Mouse (Mus musculus) liver, embryonic 14.5 days (tissue): Measurements from ENCODE around the gene Slc43a1. TPM values are rescaled to one million over a fixed set of nuclear protein-coding genes. Genes with fewer than 3 reads are reported as not detected.

ENCODE experiments used
- ATAC-seq: fragments of 200-750 bp; cut with Nextera tagmentation; 2 replicates; pipeline ENCODE4 v1.8.0; 2017; ENCODE audit warnings: moderate number of reproducible peaks, mild to moderate bottlenecking, moderate library complexity; ENCODE audit not compliant: insufficient read depth
- DNase-seq, 3 experiments: peaks; one replicate each; pipeline ENCODE4 v3.0.0-alpha.2; 2012 to 2013; ENCODE audit warnings: low read depth in 3 of 3, low spot score in 3 of 3
- H3K27ac ChIP-seq: fragments of 300-500 bp; sonication (generic); 2 replicates; pipeline ENCODE4 v1.5.1; 2014; ENCODE audit warnings: moderate library complexity, mild to moderate bottlenecking, control low read depth, inconsistent platforms
- H3K27me3 ChIP-seq: fragments of 300-500 bp; sonication (generic); 2 replicates; pipeline ENCODE4 v1.6.1; 2014; ENCODE audit warnings: mild to moderate bottlenecking, low read length, moderate library complexity; ENCODE audit not compliant: control insufficient read depth, insufficient read depth
- H3K36me3 ChIP-seq: fragments of 300-500 bp; sonication (generic); replicated peaks from 2 replicates; pipeline ENCODE4 v1.6.1; 2014; ENCODE audit warnings: low read depth; ENCODE audit not compliant: control insufficient read depth, insufficient read depth
- H3K4me1 ChIP-seq, 2 experiments: fragments of 200-500 bp in 1 of 2; fragments of 300-500 bp in 1 of 2; sonication (generic) in 1 of 2; replicated peaks; 2 replicates each; pipeline ENCODE4 v1.6.1; 2012 to 2014; ENCODE audit warnings: antibody characterized with exemption in 1 of 2, inconsistent platforms in 1 of 2, low read length in 1 of 2; ENCODE audit not compliant: control insufficient read depth in 2 of 2, insufficient read depth in 2 of 2
- H3K4me2 ChIP-seq: fragments of 300-500 bp; sonication (generic); 2 replicates; pipeline ENCODE4 v1.6.1; 2014; ENCODE audit warnings: low read depth, mild to moderate bottlenecking, control low read depth, moderate library complexity
- H3K4me3 ChIP-seq, 2 experiments: fragments of 200-500 bp in 1 of 2; fragments of 300-500 bp in 1 of 2; sonication (generic) in 1 of 2; 2 replicates each; pipeline ENCODE4 v1.5.1; 2012 to 2014; ENCODE audit warnings: low read depth in 2 of 2, low read length in 2 of 2, mild to moderate bottlenecking in 2 of 2, control low read depth in 1 of 2, inconsistent platforms in 1 of 2, moderate library complexity in 1 of 2; ENCODE audit not compliant: insufficient read depth in 1 of 2
- H3K9ac ChIP-seq: fragments of 300-500 bp; sonication (generic); replicated peaks from 2 replicates; pipeline ENCODE4 v1.6.1; 2014; ENCODE audit warnings: mild to moderate bottlenecking, control low read depth, moderate library complexity
- H3K9me3 ChIP-seq: fragments of 300-500 bp; sonication (generic); 2 replicates; pipeline ENCODE4 v1.6.1; 2016; ENCODE audit warnings: low read length, mixed read lengths; ENCODE audit not compliant: control insufficient read depth
- CTCF ChIP-seq: IDR thresholded peaks from 2 replicates; pipeline ENCODE4 v1.5.1; 2016; ENCODE audit warnings: antibody characterized with exemption, low read depth, control low read depth
- EP300 ChIP-seq: IDR thresholded peaks from 2 replicates; pipeline ENCODE4 v1.6.1; 2016; ENCODE audit warnings: antibody characterized with exemption, low read depth
- WGBS: fragments of 180-500 bp; shearing (Covaris S2); extraction: QIAGEN DNeasy Blood & Tissue Kit; methylation state at CpG from one replicate; pipeline ENCODE4 v1.1.7; 2014; ENCODE audit not compliant: insufficient replicate concordance; 5-methylcytosine and 5-hydroxymethylcytosine counted together
- polyA plus RNA-seq, 2 experiments: library from polyadenylated mRNA; depleted of rRNA in 1 of 2; stranded (reverse) in 1 of 2; unstranded in 1 of 2; fragments of >200 nt; fragmentation: Nextera tagmentation in 1 of 2; extraction: Ambion mirVana in 1 of 2; gene quantifications; 2 replicates each; pipeline versions ENCODE4 v1.2.1 to v1.2.3; 2012 to 2014

Gene Slc43a1
- polyA plus RNA-seq, 2 experiments = 144 to 174 TPM

GRCm38 (mm10) chr2:84861430-84861829 is 22.8 kb downstream of the Slc43a1 start:
- Histone ChIP-seq H3K9ac (no peak overlapping the region), H3K4me3 (no peak overlapping the region), H3K4me1 (peaks cover 0 to 4% of the 10 kb centered on the region in 2 experiments; a peak in 1 of 4 replicates), H3K36me3 (peaks cover 77% of the 10 kb centered on the region), H3K9me3 (no peaks in the 10 kb centered on the region), H3K27me3 (peaks cover 7% of the 10 kb centered on the region), H3K4me2 (no peak overlapping the region), H3K27ac (no peak overlapping the region)
- ATAC-seq (no peak), DNase-seq (no peak)
- WGBS = 59% methylated on average over 3 of the region's 3 CpGs
- TF ChIP-seq CTCF (no peak), EP300 (peak; percentile 30; the same call in 1 of the 2 replicates)

GRCm38 (mm10) chr2:84862231-84862630 is 23.6 kb downstream of the Slc43a1 start:
- peaks cover 0 to 4% of the 10 kb centered on the region in 2 experiments; a peak in 1 of 4 replicates for H3K4me1 ChIP-seq
- TF ChIP-seq EP300 (no peak), CTCF (no peak)
- H3K4me3 ChIP-seq = no peak overlapping the region
- ATAC-seq (no peak), DNase-seq (no peak)
- peaks cover 69% of the 10 kb centered on the region for H3K36me3 ChIP-seq
- no peaks in the 10 kb centered on the region for H3K9me3 ChIP-seq
- H3K27me3 ChIP-seq = peaks cover 15% of the 10 kb centered on the region
- H3K27ac ChIP-seq = no peak overlapping the region
- WGBS = 55% methylated on average over 3 of the region's 3 CpGs
- no peak overlapping the region for H3K4me2 ChIP-seq
- H3K9ac ChIP-seq = no peak overlapping the region

GRCm38 (mm10) chr2:84865616-84866571 is 27.2 kb downstream of the Slc43a1 start:
- ATAC-seq = 0 out of 2 replicates have a peak, but pooled peaks have one; percentile 19
- no peak overlapping the region for H3K27ac ChIP-seq
- WGBS = 4% methylated on average over 47 of the region's 47 CpGs
- TF ChIP-seq EP300 (no peak), CTCF (peak; percentile 90)
- 0 out of 4 replicates have a peak overlapping the region, but pooled peaks of 1 of the 2 experiments have one; percentile 12 for H3K4me3 ChIP-seq
- no peak for DNase-seq
- peaks cover 37% of the 10 kb centered on the region for H3K27me3 ChIP-seq
- H3K4me2 ChIP-seq = peak overlapping the region; percentile 45
- H3K9me3 ChIP-seq = no peaks in the 10 kb centered on the region
- peaks cover 0 to 6% of the 10 kb centered on the region in 2 experiments; a peak in 2 of 4 replicates for H3K4me1 ChIP-seq
- no peak overlapping the region for H3K9ac ChIP-seq
- peaks cover 32% of the 10 kb centered on the region for H3K36me3 ChIP-seq

- Histone ChIP-seq H3K4me3 (no peak overlapping the region), H3K27me3 (peaks cover 63% of the 10 kb centered on the region), H3K4me1 (peaks cover 0 to 4% of the 10 kb centered on the region in 2 experiments; a peak in 2 of 4 replicates), H3K27ac (no peak overlapping the region), H3K36me3 (peaks cover 6% of the 10 kb centered on the region), H3K9me3 (no peaks in the 10 kb centered on the region), H3K9ac (no peak overlapping the region), H3K4me2 (no peak overlapping the region)
- WGBS = 4% methylated on average over 5 of the region's 5 CpGs
- DNase-seq (peak; percentile 60 to 66 (median 63)), ATAC-seq (peak; percentile 44; the same call in 1 of the 2 replicates)
- TF ChIP-seq EP300 (no peak), CTCF (peak; percentile 99)
These were observed 29.9 kb downstream of the Slc43a1 start for GRCm38 (mm10) chr2:84868521-84868943.

- ATAC-seq (no peak), DNase-seq (no peak)
- Histone ChIP-seq H3K9ac (no peak overlapping the region), H3K27ac (no peak overlapping the region), H3K9me3 (no peaks in the 10 kb centered on the region), H3K4me1 (peaks cover 0 to 4% of the 10 kb centered on the region in 2 experiments; a peak in 2 of 4 replicates), H3K36me3 (peaks cover 1% of the 10 kb centered on the region), H3K4me3 (no peak overlapping the region), H3K4me2 (no peak overlapping the region), H3K27me3 (peaks cover 68% of the 10 kb centered on the region)
- 15% methylated on average over 2 of the region's 2 CpGs for WGBS
- TF ChIP-seq CTCF (no peak), EP300 (no peak)
These were observed 30.3 kb downstream of the Slc43a1 start for GRCm38 (mm10) chr2:84868977-84869376.
